Mouse (Mus musculus): ENCODE results near the gene Ankfy1. TPM values are rescaled to one million over a fixed set of nuclear protein-coding genes. Genes with fewer than 3 reads are reported as not detected.
A peak's percentile ranks its signal among the peaks of the same experiment; 100 is the strongest.
"Not testable (repeated sequence)": the region's sequence is repeated elsewhere in the genome, so short reads cannot be mapped to it uniquely, and the experiment has no call there.

Ankfy1 gene
- total RNA-seq (2015): 48.0 and 51.3 TPM in 2 replicates
- 51.5 and 56.5 TPM in 2 replicates for total RNA-seq (2017)

DNA sequence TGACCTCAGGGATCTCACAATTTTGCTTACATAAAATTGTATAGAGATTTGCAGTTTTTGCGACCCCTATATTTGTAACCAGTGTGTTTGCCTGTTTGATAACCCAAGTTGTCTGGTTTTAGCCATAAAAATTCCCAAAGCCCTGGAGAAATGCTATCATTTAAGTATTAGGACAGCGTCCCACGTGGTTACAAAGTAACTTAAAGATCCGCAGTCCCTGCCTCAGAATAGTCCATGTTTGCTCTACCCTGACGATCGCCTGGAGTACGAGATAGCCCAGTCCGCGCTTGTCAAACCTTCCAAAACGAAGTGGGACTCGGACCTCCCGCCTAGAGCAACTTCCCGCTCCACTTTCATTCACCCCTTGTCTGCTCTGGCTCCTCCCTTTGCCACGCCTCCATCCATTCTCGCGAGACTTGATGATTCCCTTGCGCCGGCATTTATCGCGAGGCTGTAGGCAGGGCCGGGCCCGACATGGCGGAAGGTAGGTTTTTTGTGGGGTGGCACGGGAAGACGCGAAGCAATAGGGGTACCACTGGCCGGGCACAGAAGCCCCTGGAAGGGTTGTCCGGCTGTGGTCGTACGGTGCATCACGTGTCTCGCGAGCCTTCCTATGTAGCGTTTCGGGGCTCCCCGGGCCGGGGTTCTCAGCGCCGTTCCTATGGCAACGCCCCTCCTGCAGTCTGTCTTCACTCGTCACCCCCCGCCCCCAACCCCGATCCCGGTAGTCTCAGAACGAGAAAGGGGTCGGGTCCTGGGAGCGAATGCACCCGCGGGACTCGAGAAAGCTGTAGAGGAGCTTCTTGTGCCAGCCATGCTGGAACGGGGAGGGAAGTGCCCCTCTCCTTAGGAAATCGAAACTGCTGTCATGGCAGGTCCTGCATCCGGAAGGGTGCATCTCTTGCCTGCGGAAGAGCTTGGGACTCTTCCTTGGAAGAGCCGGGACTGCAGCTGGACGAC, at the start of gene Ankfy1:
Gene Ankfy1, plus strand, starts transcription at position 456 of the 960 bp plus-strand sequence.
- ATAC-seq (ENCODE audit: poor library complexity, severe bottlenecking): peak; percentile 95

DNA sequence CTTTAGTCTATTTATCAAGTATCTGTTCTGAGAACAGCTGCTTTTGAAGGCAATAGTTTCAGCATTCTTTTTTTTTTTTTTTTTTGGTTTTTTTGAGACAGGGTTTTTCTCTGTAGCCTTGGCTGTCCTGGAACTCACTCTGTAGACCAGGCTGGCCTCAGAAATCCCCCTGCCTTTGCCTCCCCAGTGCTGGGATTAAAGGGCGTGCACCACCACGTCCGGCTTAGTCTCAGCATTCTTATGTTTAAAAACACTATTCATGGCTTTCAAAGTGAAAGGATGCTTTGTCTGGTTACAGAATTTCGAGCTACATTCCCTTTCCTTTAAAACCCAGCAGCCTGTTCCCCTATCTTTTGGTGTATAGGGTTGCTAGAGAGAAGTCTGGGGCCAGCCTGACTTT, 47.1 kb upstream of the Ankfy1 start:
- ATAC-seq (ENCODE audit: poor library complexity, severe bottlenecking): no peak

DNA sequence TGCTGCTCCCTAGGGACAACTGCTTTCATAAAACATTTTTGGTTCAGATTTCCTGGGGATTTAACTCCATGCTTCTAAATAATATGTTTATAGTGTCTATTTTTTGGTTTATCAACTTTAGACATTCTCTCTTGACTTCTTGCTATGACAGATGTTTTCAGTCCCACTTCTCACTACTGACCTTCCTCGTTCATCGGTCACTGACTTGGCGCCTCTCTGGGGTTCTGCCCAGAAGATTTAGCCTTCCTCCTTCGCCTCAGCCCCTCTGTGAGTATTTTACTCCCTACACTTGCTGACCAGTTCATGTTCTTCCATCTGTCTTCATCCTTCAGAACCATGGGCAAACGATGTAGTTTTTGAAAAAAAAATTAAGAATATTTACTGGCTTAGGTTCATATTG, 44.4 kb upstream of the Ankfy1 start:
- no peak for ATAC-seq (ENCODE audit: poor library complexity, severe bottlenecking)

DNA sequence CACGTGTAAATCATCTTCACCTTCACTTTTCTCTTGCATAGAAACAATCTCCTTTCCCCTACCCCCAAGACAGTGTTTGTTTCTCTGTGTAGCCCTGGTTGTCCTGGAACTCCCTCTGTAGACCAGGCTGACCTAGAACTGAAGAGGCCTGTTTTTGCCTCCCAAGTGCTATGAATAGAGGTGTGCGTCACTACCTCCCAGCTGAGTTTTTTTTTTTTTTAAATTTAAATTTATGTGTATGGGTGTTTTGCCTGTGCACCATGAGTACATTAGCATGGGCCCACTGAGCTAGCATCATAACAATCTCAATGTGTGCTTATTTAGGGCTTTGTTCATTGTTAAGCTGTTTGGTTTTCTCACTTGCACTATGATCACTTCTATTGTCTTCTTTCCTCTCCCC, 39.5 kb upstream of the Ankfy1 start:
- ATAC-seq (ENCODE audit: poor library complexity, severe bottlenecking): no peak

DNA sequence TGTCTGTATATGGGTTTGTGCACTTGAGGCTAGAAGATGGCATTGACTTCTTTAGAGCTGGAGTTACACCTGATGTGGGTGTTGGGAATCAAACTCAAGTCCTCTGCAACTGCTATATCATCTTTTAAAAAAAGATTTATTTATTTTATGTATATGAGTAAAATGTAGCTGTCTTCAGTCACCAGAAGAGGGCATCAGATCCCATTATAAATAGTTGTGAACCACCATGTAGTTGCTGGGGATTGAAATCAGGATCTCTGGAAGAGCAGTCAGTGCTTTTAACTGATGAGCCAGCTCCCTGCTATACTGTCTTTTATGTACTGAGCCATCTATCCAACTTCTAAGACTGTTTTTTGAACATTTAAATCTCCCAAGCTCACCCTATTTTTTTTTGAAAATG, 29.9 kb upstream of the Ankfy1 start:
- no peak for ATAC-seq (ENCODE audit: poor library complexity, severe bottlenecking)

DNA sequence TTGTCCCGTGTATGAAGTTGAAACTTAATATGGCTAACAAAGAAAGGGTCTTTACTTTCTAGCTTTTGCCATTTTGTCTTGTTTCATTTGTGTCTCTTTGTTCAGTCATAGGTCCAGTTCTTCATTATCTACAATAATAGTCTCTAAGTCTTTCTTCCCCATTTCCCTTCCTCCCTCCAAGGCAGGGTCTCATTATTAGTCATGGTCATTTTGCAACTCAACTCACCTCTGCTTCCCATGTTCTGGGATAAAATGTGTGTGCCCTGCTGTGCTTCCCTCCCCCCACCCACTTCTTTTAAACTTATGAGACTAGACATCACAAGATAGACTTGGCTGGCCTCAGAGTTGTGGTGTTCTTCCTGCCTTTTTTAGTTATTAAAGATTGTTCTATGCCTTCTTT, 29.4 kb upstream of the Ankfy1 start:
- no peak for ATAC-seq (ENCODE audit: poor library complexity, severe bottlenecking)

DNA sequence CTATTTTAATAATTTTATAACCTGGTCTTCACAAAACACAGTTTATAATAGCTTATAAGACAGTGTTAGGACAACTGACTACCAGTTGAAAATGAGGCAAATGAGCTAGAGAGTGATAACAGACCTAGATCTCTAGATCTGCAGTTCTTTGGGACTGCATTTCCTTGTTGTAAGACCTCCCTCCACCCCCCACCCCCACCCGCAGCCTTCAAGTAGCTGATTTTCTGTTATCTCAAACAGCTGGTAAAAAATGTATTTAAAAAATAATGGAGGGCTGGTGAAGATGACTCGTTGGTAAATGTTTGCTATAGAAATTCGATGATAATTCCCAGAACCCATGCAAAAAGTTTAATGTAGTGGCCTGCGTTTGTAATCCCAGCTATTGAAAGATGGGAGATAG, 25.2 kb upstream of the Ankfy1 start:
- no peak for ATAC-seq (ENCODE audit: poor library complexity, severe bottlenecking)

DNA sequence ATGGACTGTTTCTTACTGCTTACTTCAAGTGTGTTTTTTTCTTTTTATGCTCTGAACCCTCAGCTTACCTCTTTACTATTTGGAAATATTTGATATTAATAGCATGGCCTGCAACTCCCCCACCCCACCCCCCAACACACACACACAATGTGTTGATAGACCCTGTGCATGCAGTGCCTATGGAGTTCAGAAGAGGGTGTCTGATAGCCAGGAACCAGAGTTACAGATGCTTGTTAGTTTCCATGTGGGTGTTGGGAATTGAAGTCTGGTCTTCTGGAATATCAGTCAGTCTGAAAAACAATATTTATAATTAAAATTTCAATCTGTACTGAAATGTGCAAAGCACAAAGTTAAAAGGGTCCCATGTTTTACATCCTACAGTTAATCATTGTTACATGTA, 19.2 kb upstream of the Ankfy1 start:
- no peak for ATAC-seq (ENCODE audit: poor library complexity, severe bottlenecking)

DNA sequence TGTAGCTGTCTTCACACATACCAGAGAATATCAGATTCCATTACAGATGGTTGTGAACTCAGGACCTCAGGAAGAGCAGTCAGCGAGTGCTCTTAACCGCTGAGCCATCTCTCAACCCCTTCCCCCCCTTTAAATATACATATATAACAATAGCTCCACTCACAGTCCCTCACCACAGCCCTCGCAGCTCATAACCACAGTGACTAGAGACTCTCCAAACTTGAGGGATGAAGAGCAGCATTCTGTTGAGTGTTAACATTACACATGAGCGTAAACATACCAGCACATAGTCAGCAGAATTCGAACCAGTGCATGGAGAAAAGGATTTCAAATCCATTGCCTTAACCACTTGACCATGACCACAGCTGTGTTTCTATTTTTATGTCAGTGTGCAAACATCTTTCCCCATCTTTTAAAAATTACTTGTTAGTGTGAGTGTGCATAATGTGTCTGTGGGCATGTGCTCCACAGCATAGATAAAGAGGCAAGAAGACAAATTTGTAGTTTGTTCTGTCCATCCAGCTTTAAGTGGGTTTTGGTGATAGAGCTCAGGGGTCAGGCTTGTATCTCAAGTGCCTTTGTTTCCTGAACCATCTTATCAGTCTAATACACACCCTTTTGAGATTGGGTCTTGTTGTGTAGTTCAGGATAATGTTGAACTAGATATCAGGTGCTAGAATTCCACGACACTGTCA, 18.4 kb upstream of the Ankfy1 start:
- ATAC-seq (ENCODE audit: poor library complexity, severe bottlenecking): no peak

DNA sequence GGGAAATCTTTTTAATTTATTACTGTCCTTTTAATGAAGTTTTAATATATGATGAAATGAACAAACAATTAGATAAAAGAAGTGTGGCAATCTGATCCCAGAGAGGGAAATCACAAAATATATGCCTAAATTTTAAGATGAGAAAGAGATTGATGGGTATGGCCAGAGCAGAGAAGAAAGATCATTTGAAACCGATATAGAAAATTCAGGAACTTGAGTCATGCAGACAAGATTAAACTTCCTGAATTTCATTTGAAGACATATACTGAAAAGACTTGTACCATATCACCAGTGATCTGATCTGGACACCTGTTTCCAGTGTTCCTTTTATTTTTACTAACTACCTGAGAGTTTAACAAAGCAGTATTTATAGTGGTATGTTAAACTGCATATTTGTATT, 17.4 kb upstream of the Ankfy1 start:
- ATAC-seq (ENCODE audit: poor library complexity, severe bottlenecking): no peak

DNA sequence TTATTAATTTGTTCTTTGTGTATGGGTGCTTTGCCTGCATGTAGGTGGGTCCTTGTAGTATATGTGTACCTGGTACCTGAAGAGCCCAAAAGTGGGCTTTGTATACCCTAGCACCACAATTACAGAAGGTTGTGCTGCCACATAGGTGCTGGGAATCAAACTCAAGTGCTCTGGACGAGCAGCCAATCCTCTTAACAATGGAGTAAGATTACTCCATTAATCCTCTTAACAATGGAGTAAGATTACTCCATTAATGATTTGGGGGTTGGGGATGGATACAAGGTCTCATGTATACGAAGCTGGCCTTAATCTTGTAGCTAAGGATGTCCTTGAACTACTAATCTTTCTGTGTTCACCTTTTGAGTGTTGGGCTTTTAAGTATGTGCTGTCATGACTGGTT, 14.5 kb upstream of the Ankfy1 start:
- no peak for ATAC-seq (ENCODE audit: poor library complexity, severe bottlenecking)

DNA sequence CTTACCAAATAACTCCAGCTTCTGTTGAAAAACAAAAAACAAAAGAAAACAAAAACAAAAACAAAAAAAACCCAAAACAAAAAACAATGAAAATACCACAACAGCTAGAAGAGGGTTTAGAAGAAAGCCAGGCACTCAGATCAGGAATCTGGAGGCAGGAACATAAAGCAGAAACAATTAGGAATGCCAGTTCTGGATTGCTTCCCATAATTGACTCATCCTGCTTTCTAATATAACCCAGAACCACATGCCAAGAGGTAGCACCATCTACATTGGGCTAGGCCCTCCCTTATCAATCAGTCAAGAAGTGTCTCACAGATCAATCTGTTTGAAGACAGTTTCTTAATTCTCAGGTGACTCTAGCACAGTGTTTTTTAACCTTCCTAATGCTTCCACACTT, 9.1 kb upstream of the Ankfy1 start:
- no peak for ATAC-seq (ENCODE audit: poor library complexity, severe bottlenecking)

DNA sequence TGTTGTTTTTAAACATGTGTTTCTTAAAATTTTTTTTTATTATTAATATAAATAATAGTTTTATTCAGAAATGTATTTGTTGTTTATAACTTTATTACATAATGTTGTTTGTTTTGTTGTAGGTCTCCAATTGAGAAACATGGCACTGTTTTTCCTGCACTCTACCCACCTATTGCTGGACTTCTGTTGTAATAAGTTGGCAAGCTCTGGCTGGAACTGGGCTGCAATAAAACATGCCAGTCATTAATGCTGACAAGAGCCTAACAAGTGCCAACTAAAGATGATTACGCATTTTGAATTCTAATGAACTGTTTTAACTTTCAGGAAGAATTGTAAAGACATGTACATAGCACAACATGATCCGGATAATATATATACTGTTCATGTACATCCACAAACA, 6.4 kb upstream of the Ankfy1 start:
- ATAC-seq (ENCODE audit: poor library complexity, severe bottlenecking): no peak

DNA sequence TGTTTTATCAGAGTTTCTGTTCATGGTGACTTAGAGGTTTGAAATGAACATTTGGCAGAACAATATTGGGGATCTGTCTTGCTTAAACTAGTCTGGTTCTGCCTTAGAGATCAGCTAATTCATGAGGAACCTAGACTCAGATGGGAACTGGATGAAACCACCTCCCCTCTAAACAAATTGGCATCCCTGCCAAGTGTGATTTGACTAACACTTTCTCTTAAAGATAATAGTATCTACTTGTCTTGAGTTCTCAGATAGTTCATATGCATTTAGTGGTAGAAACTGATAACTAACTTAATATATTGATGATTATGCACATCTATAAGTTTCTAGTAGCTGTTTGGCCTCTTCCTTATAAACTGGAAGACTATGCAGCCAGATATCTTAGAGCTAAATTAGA, 3.1 kb upstream of the Ankfy1 start:
- ATAC-seq (ENCODE audit: poor library complexity, severe bottlenecking): no peak

DNA sequence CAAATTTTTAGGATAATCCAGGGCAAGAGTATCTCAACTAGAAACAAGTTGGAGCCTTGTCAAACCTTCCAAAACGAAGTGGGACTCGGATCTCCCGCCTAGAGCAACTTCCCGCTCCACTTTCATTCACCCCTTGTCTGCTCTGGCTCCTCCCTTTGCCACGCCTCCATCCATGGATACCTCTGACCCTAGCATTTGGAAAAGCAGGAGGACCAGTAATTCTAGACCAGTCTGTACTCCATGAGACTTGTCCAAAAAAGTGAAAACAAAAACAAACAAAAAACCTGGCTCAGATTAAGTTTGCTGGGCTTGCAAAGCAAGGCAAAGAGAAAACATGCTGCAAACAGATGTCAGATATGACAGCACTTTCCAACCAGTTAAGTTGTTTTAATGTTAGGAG, 1.6 kb upstream of the Ankfy1 start:
- peak; percentile 36; the same call in 1 of the 2 replicates for ATAC-seq (ENCODE audit: poor library complexity, severe bottlenecking)

DNA sequence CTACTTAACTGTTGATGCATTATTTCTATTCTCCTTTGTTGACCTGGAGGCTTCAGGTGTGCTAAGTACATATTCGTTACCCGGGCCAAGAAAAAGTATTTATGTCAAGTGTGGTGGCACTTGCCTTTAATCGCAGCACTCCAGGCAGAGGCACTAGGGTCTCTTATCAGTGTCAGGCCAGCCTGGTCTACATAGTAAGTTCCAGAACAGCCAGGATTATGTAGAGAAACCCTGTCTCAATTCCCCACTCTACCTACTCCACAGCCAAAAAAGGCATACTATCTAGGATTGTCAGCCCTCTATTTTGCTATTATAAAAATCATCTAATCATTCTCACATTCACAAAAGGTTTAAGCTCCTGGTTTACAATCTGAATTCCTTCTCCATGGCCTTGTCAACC, 691 bp upstream of the Ankfy1 start:
- no peak for ATAC-seq (ENCODE audit: poor library complexity, severe bottlenecking)

DNA sequence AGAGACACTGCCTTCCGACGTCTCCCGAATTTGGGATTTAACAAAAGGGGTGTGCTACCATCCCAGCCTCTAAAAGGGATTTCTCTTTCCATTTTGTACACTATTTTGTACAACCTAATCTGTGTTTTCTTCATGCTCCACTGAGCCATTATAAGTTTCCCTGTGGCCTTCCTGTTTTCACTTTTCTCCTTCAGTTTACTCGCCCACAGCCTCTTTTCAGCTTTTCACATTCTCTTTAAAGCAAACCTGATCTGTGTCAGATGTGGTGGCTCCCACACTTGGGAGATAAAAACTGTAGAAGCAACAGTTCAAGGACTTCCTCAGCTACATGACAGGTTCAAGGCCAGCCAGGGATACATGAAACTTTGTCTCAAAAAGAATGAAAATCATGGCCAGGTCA, 2.5 kb downstream of the Ankfy1 start:
- no peak for ATAC-seq (ENCODE audit: poor library complexity, severe bottlenecking)

DNA sequence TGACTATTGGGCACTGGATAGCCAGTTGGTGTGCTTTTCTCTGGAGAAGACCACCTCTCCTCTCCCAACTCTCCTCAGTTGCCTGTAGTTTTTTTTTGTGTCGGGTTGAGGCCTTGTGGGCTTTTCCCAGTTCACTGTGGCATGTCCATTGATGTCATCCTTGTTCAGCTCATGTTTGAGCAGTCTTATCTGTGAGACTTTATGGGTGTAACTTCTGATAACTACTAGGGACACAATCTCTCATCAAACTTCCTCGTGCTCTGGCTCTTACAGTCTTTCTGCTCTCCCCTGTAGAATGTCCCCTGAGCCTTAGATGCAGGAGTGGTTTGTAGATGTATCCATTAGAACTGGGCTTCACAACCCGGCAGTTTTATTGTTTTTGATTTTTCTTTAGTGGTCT, 5.2 kb downstream of the Ankfy1 start:
- ATAC-seq (ENCODE audit: poor library complexity, severe bottlenecking): no peak

DNA sequence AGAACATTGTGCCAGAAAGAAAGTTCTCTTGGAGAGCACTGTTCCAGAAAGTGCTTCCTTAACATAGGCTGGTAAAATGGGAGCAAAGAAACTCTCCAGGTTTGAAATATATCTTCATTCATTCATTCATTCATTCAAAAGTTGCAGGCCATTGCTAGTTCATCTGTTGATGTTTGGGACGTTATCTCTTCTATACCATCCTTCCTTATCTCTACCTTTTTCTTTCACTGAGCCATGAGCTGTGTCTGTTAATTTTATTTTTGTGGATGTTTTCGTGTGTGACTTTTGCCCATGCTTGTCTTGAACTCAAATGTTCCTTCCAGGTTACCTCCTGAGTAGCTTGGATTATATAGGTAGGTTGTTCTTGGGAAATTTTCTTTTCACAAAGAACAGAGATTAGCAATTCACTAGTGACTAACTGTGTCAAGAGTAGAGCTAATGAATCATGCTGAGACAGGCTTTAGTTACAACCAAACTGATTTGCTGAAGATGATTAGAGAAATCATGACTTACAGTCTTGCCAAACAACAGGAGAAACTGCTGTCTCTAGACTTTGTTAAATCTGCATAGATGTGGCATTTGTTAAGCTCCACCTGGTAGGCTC, 6.7 kb downstream of the Ankfy1 start:
- no peak for ATAC-seq (ENCODE audit: poor library complexity, severe bottlenecking)

DNA sequence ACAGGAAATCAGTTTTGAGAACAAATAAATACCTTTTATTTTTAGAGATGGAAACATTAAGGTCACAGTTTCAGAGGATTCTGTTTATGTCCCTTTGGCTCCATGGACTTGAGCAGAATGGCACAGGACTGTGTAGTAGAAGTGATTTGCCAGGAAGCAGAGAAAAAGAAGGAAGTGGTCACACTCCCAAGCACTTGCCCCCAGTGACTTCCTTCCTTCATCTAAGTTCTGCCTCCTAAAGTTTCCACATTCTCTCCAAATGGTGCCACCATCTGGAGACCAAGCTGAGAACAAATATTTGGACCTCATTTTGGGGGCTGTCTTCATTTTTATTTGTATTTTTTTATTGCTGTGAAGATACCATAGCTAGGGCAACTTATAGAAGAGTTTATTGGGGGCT, 7.5 kb downstream of the Ankfy1 start:
- ATAC-seq (ENCODE audit: poor library complexity, severe bottlenecking): peak; percentile 94

DNA sequence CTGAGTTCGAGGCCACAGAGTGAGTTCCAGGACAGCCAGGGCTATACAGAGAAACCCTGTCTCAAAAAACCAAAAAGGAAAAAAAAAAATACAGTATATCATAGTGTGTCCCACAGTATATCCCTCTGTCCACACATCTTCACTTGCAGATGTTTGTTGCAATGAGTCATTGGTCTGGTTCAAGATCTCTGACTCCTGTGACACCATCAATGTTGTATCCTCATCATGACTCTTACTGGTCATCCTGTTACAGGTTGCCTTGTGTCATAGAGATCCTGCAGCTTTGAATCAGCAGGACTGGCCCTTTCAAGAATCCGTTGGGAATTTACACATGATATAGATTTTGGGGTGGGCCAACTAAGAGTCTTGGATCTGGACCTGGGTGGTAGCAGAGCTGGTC, 15.3 kb downstream of the Ankfy1 start:
- not testable (repeated sequence) for ATAC-seq (ENCODE audit: poor library complexity, severe bottlenecking)

DNA sequence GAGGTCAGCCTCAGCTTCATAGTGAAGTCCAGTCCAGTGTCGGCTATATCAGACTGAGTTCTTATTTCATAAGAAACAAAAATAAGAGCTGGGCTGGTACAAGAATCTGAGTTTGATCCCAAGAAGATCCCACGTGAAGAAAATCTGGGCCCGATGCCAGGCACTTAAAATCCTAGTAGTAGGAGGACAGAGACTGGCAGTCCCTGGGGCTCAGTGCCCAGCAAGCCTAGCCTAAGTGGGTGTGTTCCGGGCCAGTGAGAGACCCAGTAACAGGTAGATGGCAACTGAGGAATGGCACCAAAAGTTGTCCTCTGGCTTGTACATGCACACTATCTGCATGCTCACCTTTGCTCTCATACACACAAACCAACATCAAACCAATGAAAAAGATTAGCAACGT, 22.9 kb downstream of the Ankfy1 start:
- no peak for ATAC-seq (ENCODE audit: poor library complexity, severe bottlenecking)
